Mouse (Mus musculus): ENCODE data around the gene Ada.

GRCm38 (mm10) chr2:163783901-163784300 lies 33.9 kb upstream of the Ada start:
- no peak for TF ChIP-seq CTCF (IDR thresholded peaks at IDR 0.05; ENCODE audit: borderline replicate concordance, insufficient read depth, low read depth, low read length)
- no peak for TF ChIP-seq POLR2A (IDR thresholded peaks at IDR 0.05; ENCODE audit: borderline replicate concordance, insufficient read depth, low read length)

All from cerebellum, adult 2 months (tissue).